Mouse (Mus musculus): ENCODE measurements around the gene Upf3a.

DNA sequence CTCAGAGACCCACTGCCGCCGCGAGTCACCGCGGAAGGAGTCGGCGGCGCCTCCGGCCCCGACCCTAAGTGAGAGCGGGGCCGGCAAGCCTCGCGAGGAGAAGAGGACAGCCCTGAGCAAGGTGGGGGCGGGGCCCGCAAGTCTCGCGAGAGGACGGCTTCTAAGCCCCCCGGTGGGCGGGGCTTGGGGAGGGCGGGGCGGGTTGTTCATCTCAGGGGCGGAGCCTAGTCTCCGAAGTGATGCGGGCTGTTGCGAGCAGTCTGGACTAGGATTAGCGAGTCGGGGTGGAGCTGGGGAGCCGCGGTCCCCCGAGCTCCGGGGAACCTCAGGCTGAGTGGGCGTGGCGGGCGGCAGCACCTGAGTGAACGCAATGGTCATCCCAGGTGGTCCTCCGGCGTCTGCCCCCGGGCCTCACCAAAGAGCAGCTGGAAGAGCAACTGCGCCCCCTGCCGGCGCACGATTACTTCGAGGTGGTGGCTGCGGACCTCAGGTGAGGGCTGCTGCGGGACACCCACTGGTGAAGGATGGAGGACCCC is 417 bp downstream of the Upf3a start:
- TF ChIP-seq CTCF (IDR thresholded peaks at IDR 0.05; ENCODE audit: low read depth) (peak; percentile 91), EP300 (optimal IDR thresholded peaks at IDR 0.05) (peak; percentile 98)

All from stomach, postnatal 0 days (tissue).